Mouse (Mus musculus) cerebellum, adult 2 months (tissue): Measurements from ENCODE around the gene Rfc5.
"Not testable (repeated sequence)": the region's sequence is repeated elsewhere in the genome, so short reads cannot be mapped to it uniquely, and the experiment has no call there.

Experiments
- CTCF ChIP-seq: fragments of 200-500 bp; IDR thresholded peaks from 2 replicates; pipeline ENCODE4 v1.5.1; 2011; ENCODE audit warnings: low read depth, mild to moderate bottlenecking, control low read depth, low read length, moderate library complexity, borderline replicate concordance; ENCODE audit not compliant: insufficient read depth
- POLR2A ChIP-seq: fragments of 200-500 bp; IDR thresholded peaks from 2 replicates; pipeline ENCODE4 v1.6.1; 2011; ENCODE audit warnings: low read length, control low read depth, borderline replicate concordance; ENCODE audit not compliant: insufficient read depth

DNA sequence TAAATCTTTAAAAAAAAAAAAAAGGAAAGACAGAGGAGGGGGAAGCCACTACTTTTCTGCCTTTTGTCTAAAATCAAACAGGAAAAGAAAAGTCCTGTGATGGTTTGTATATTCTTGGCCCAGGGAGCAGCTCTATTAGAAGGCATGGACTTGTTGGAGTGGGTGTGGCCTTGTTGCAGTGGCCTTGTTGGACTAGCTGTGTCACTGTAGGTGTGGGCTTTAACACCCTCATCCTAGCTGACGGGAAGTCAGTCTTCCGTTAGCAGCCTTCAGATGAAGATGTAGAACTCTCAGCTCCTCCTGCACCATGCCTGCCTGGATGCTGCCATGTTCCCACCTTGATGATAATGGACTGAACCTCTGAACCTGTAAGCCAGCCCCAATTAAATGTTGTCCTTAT lies 15.8 kb upstream of the Rfc5 start:
- not testable (repeated sequence) for TF ChIP-seq CTCF, POLR2A
